Mouse (Mus musculus): ENCODE measurements around the gene Samd3. TPM values are rescaled to one million over a fixed set of nuclear protein-coding genes. Genes with fewer than 3 reads are reported as not detected.

Gene Samd3
- polyA plus RNA-seq, 1 experiment from 2014 or later = 10.5 TPM

DNA sequence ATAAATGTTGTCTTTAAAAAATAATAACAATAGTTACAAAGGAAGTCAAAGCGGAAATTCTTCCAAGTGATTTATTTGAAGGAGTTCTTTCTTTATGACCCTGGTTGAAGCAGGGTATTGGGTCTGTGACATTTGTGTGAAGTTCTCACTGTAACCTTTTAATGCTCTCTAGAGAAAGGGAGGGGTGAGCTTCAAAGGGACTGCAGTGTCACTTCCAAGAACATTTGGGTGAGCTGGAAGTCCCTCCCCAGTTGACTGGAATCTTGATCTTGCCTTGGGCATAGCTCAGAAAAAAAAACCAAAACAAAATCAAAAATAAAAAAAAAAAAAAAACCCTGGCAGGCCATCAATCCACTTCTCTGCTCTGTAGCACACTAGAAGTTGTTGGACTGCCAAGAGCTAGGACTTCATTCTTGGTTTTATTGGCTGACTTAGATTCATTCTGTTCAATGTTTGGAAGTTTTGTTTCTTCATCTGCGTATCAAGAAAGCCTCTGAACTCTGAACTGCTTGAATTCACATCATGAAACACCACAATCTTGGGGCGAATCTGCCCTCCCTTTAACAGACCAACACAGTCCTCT, 2.7 kb downstream of the Samd3 start:
- Histone ChIP-seq H3K9ac (ENCODE audit: low read length) (no peak overlapping the region), H3K36me3 (ENCODE audit: control insufficient read depth, insufficient read depth, low read length) (no peaks in the 10 kb centered on the region), H3K4me1 (ENCODE audit: control insufficient read depth, insufficient read depth, low read length) (no peaks in the 10 kb centered on the region), H3K27ac (ENCODE audit: low read depth, low read length) (no peak overlapping the region), H3K9me3 (replicated peaks; ENCODE audit: control insufficient read depth, low read length) (no peaks in the 10 kb centered on the region), H3K4me2 (ENCODE audit: low read length) (no peak overlapping the region), H3K27me3 (replicated peaks; ENCODE audit: control insufficient read depth, insufficient read depth, low read length) (no peaks in the 10 kb centered on the region), H3K4me3 (ENCODE audit: low read depth, low read length) (no peak overlapping the region)
- ATAC-seq (no peak), DNase-seq (ENCODE audit: low spot score) (no peak)
- WGBS = 86% methylated on average over 3 of the region's 3 CpGs

DNA sequence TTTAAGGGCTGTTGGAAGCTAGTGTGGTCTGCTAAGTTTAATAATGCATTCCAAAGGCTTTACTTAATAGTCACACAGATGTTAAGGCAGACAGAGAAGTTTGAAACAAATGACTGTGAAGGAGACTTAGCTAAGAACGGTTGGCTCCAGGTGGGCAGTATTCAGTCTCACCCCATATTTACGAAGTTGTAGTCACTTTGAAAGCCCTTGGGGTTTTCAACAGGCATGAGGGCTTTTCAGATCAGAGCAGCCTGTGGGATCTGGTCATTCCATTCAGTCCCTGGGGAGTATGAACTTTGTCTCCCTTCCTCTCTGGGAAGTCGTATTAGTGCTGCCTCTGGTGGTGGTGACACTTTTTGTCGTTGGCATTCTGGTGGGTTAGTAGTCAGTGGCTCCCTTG, 9.1 kb downstream of the Samd3 start:
- DNase-seq (ENCODE audit: low spot score) = no peak
- Histone ChIP-seq H3K9me3 (replicated peaks; ENCODE audit: control insufficient read depth, low read length) (no peaks in the 10 kb centered on the region), H3K36me3 (ENCODE audit: control insufficient read depth, insufficient read depth, low read length) (no peaks in the 10 kb centered on the region), H3K27ac (ENCODE audit: low read depth, low read length) (no peak overlapping the region), H3K4me2 (ENCODE audit: low read length) (no peak overlapping the region), H3K9ac (ENCODE audit: low read length) (no peak overlapping the region), H3K4me3 (ENCODE audit: low read depth, low read length) (no peak overlapping the region), H3K27me3 (replicated peaks; ENCODE audit: control insufficient read depth, insufficient read depth, low read length) (no peaks in the 10 kb centered on the region), H3K4me1 (ENCODE audit: control insufficient read depth, insufficient read depth, low read length) (no peaks in the 10 kb centered on the region)
- 62% methylated on average over 4 of the region's 4 CpGs for WGBS
- ATAC-seq = no peak

DNA sequence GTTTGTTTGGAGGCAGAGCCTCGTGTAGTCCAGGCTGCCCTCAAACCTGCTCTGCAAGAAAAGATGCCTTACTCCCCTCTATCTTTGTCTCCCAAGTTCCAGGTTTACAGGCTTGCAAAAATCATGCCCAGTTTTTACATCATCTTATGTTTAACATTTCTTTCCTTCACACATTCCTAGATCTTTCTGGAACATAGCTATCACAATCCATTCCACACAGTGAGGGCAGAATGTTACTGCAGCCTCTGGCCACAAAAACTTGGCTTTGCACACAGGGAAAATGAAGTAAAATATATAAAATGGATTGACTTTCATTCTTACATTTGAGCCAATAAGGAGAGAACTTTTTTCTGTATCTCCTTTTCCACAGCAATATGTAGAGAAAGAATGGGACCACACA, 9.6 kb downstream of the Samd3 start:
- Histone ChIP-seq H3K27ac (ENCODE audit: low read depth, low read length) (no peak overlapping the region), H3K4me1 (ENCODE audit: control insufficient read depth, insufficient read depth, low read length) (no peaks in the 10 kb centered on the region), H3K27me3 (replicated peaks; ENCODE audit: control insufficient read depth, insufficient read depth, low read length) (no peaks in the 10 kb centered on the region), H3K9ac (ENCODE audit: low read length) (no peak overlapping the region), H3K4me2 (ENCODE audit: low read length) (no peak overlapping the region), H3K9me3 (replicated peaks; ENCODE audit: control insufficient read depth, low read length) (no peaks in the 10 kb centered on the region), H3K4me3 (ENCODE audit: low read depth, low read length) (no peak overlapping the region), H3K36me3 (ENCODE audit: control insufficient read depth, insufficient read depth, low read length) (no peaks in the 10 kb centered on the region)
- no peak for DNase-seq (ENCODE audit: low spot score)
- ATAC-seq = no peak
- WGBS = 71% methylated on average over 1 of the region's 1 CpGs

DNA sequence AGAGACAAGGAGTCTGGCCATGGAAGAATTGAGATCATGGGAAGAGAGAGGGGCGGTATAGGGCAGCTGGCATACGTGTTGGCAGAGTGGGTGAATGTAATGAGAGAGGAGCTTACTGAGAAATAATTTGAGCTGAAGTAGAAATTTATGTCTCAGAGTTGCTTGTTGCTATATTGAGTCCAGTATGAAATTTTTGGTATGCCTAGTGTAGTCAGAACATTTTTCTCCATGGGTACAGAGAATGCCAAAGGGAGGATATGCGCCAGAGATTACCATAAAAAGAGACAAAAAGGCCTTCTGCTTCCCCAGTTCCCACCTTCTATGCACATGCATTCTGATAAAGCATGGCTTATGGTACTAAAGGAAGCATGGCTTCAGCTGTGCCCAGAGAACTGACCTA, 13.7 kb downstream of the Samd3 start:
- WGBS = 93% methylated on average over 3 of the region's 3 CpGs
- H3K4me2 ChIP-seq (ENCODE audit: low read length) = no peak overlapping the region

GRCm38 (mm10) chr10:26244466-26244865, 15.0 kb downstream of the Samd3 start:
- 92% methylated on average over 6 of the region's 6 CpGs for WGBS
- Histone ChIP-seq H3K9ac (ENCODE audit: low read length) (no peak overlapping the region), H3K27ac (ENCODE audit: low read depth, low read length) (no peak overlapping the region), H3K4me1 (ENCODE audit: control insufficient read depth, insufficient read depth, low read length) (no peaks in the 10 kb centered on the region), H3K9me3 (replicated peaks; ENCODE audit: control insufficient read depth, low read length) (no peaks in the 10 kb centered on the region), H3K27me3 (replicated peaks; ENCODE audit: control insufficient read depth, insufficient read depth, low read length) (no peaks in the 10 kb centered on the region), H3K4me2 (ENCODE audit: low read length) (no peak overlapping the region), H3K4me3 (ENCODE audit: low read depth, low read length) (no peak overlapping the region), H3K36me3 (ENCODE audit: control insufficient read depth, insufficient read depth, low read length) (no peaks in the 10 kb centered on the region)
- no peak for ATAC-seq
- no peak for DNase-seq (ENCODE audit: low spot score)

More for the DNA sequence above, 13.7 kb downstream of the Samd3 start:
- H3K9ac ChIP-seq (ENCODE audit: low read length) = no peak overlapping the region
- H3K36me3 ChIP-seq (ENCODE audit: control insufficient read depth, insufficient read depth, low read length) = no peaks in the 10 kb centered on the region
- no peak overlapping the region for H3K27ac ChIP-seq (ENCODE audit: low read depth, low read length)
- H3K4me3 ChIP-seq (ENCODE audit: low read depth, low read length) = no peak overlapping the region
- no peaks in the 10 kb centered on the region for H3K27me3 ChIP-seq (replicated peaks; ENCODE audit: control insufficient read depth, insufficient read depth, low read length)
- no peaks in the 10 kb centered on the region for H3K9me3 ChIP-seq (replicated peaks; ENCODE audit: control insufficient read depth, low read length)
- DNase-seq (ENCODE audit: low spot score) (no peak), ATAC-seq (no peak)
- no peaks in the 10 kb centered on the region for H3K4me1 ChIP-seq (ENCODE audit: control insufficient read depth, insufficient read depth, low read length)

- Histone ChIP-seq H3K4me2 (ENCODE audit: low read length) (no peak overlapping the region), H3K4me3 (ENCODE audit: low read depth, low read length) (no peak overlapping the region), H3K27me3 (replicated peaks; ENCODE audit: control insufficient read depth, insufficient read depth, low read length) (no peaks in the 10 kb centered on the region), H3K9me3 (replicated peaks; ENCODE audit: control insufficient read depth, low read length) (no peaks in the 10 kb centered on the region), H3K27ac (ENCODE audit: low read depth, low read length) (no peak overlapping the region), H3K4me1 (ENCODE audit: control insufficient read depth, insufficient read depth, low read length) (no peaks in the 10 kb centered on the region), H3K36me3 (ENCODE audit: control insufficient read depth, insufficient read depth, low read length) (no peaks in the 10 kb centered on the region), H3K9ac (ENCODE audit: low read length) (no peak overlapping the region)
- ATAC-seq = no peak
- no peak for DNase-seq (ENCODE audit: low spot score)
- WGBS = 85% methylated on average over 7 of the region's 7 CpGs
Measured at GRCm38 (mm10) chr10:26249426-26250165, 20.1 kb downstream of the Samd3 start.

GRCm38 (mm10) chr10:26259908-26260307, 30.4 kb downstream of the Samd3 start:
- ATAC-seq = no peak
- no peak overlapping the region for H3K4me2 ChIP-seq (ENCODE audit: low read length)

DNA sequence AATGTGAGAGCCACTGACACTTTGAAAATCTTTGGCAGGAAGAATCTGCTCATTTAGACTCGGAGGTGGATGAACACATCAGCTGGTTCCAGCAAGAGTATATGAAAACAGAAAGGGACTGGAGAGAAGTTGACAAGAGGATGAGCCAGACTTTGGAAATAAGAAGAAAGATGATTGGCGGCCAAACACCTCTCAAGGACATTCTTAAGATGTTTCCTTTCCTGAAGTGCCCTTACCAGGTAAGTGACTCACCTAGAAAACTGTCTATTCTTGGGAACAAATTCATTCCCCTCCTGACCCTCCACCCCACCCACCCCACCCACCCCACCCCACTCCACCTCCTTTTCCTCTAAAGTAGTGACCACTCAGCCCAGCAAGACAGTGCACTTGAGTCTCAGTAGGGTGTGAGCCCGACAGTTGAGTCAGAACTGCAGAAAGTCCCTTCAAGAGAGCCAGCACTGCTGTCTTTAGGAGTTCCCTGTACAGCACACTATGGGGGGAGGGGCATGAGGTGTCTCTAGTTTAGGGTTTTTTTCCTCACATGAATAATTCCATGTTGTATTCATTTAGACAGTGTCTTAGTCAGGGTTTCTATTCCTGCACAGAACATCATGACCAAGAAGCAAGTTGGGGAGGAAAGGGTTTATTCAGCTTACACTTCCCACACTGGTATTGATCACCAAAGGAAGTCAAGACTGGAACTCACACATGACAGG, 34.4 kb downstream of the Samd3 start:
- no peaks in the 10 kb centered on the region for H3K4me1 ChIP-seq (ENCODE audit: control insufficient read depth, insufficient read depth, low read length)
- no peaks in the 10 kb centered on the region for H3K9me3 ChIP-seq (replicated peaks; ENCODE audit: control insufficient read depth, low read length)
- H3K4me3 ChIP-seq (ENCODE audit: low read depth, low read length) = no peak overlapping the region
- no peak overlapping the region for H3K27ac ChIP-seq (ENCODE audit: low read depth, low read length)
- no peaks in the 10 kb centered on the region for H3K36me3 ChIP-seq (ENCODE audit: control insufficient read depth, insufficient read depth, low read length)
- DNase-seq (ENCODE audit: low spot score) (no peak), ATAC-seq (no peak)
- H3K4me2 ChIP-seq (ENCODE audit: low read length) = no peak overlapping the region
- WGBS = 82% methylated on average over 3 of the region's 3 CpGs
- no peaks in the 10 kb centered on the region for H3K27me3 ChIP-seq (replicated peaks; ENCODE audit: control insufficient read depth, insufficient read depth, low read length)
- H3K9ac ChIP-seq (ENCODE audit: low read length) = no peak overlapping the region

More at GRCm38 (mm10) chr10:26259908-26260307, 30.4 kb downstream of the Samd3 start:
- Histone ChIP-seq H3K36me3 (ENCODE audit: control insufficient read depth, insufficient read depth, low read length) (no peaks in the 10 kb centered on the region), H3K4me1 (ENCODE audit: control insufficient read depth, insufficient read depth, low read length) (no peaks in the 10 kb centered on the region), H3K4me3 (ENCODE audit: low read depth, low read length) (no peak overlapping the region), H3K27ac (ENCODE audit: low read depth, low read length) (no peak overlapping the region), H3K27me3 (replicated peaks; ENCODE audit: control insufficient read depth, insufficient read depth, low read length) (no peaks in the 10 kb centered on the region), H3K9me3 (replicated peaks; ENCODE audit: control insufficient read depth, low read length) (no peaks in the 10 kb centered on the region), H3K9ac (ENCODE audit: low read length) (no peak overlapping the region)
- WGBS = 72% methylated on average over 4 of the region's 4 CpGs
- DNase-seq (ENCODE audit: low spot score) = peak; percentile 7

DNA sequence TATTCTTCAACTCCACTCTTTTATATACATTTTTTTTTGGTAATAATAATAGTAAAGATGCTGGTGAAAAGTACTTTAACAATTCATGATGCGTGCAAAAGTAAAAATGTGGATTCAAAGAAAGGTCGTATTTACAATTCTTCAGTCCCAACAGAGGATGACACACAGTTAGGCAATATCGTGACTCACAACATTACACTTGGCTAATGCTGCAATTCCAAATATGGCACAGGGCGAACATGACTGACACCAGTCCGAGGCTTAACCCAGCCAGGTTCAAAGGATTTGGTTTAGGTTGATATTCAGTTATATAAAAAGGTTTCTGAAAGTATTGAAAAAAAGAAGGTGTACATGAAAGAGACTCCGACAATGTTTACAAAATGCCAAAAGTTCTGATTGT, 45.9 kb downstream of the Samd3 start:
- Histone ChIP-seq H3K4me1 (ENCODE audit: control insufficient read depth, insufficient read depth, low read length) (no peaks in the 10 kb centered on the region), H3K36me3 (ENCODE audit: control insufficient read depth, insufficient read depth, low read length) (peaks cover 38% of the 10 kb centered on the region), H3K9ac (ENCODE audit: low read length) (no peak overlapping the region), H3K27ac (ENCODE audit: low read depth, low read length) (no peak overlapping the region), H3K27me3 (replicated peaks; ENCODE audit: control insufficient read depth, insufficient read depth, low read length) (no peaks in the 10 kb centered on the region), H3K4me3 (ENCODE audit: low read depth, low read length) (no peak overlapping the region), H3K4me2 (ENCODE audit: low read length) (no peak overlapping the region), H3K9me3 (replicated peaks; ENCODE audit: control insufficient read depth, low read length) (no peaks in the 10 kb centered on the region)
- ATAC-seq (no peak), DNase-seq (ENCODE audit: low spot score) (no peak)
- 94% methylated on average over 6 of the region's 6 CpGs for WGBS

Measured in forebrain, embryonic 14.5 days (tissue).